Mouse (Mus musculus): Measurements from ENCODE around the gene Olfr1095.

Gene Olfr1095

GRCm38 (mm10) chr2:86851596-86851995 lies at the start of gene Olfr1095:
Gene Olfr1095, minus strand, starts transcription at chr2:86851696.
- no peak for DNase-seq (ENCODE audit: low read depth, low spot score)

- no peak for DNase-seq (ENCODE audit: low read depth, low spot score)
These were observed 40.6 kb upstream of the Olfr1095 start, which contains the start of gene Olfr1097 for GRCm38 (mm10) chr2:86892116-86892515. Gene Olfr1097, minus strand, starts transcription at chr2:86892216.

- DNase-seq (ENCODE audit: low read depth, low spot score): no peak
These were observed 23.2 kb upstream of the Olfr1095 start, which contains the start of gene Gm13723 for GRCm38 (mm10) chr2:86874702-86875101. Gene Gm13723, minus strand, starts transcription at chr2:86874802.

- no peak for DNase-seq (ENCODE audit: low read depth, low spot score)
These were observed 27.1 kb downstream of the Olfr1095 start, which contains the start of gene Olfr1094 for GRCm38 (mm10) chr2:86824363-86824762. Gene Olfr1094, plus strand, starts transcription at chr2:86824663.

- DNase-seq (ENCODE audit: low read depth, low spot score): no peak
These were observed 41.6 kb downstream of the Olfr1095 start, which contains the start of gene Olfr141 for GRCm38 (mm10) chr2:86809918-86810317. Gene Olfr141, minus strand, starts transcription at chr2:86810018.
